Mouse (Mus musculus): ENCODE measurements around the gene Apopt1. TPM values are rescaled to one million over a fixed set of nuclear protein-coding genes. Genes with fewer than 3 reads are reported as not detected.

Gene Apopt1
- polyA plus RNA-seq, 1 experiment from 2014 or later: 51.0 TPM

GRCm38 (mm10) chr12:111698346-111698913, 14.6 kb upstream of the Apopt1 start:
- Histone ChIP-seq H3K27ac (replicated peaks in 1 of 2; ENCODE audit: control insufficient read depth in 1 of 2, insufficient read depth in 1 of 2, low read depth in 2 of 2, low read length in 2 of 2) (no peak overlapping the region), H3K27me3 (ENCODE audit: control insufficient read depth, insufficient read depth, low read length) (no peaks in the 10 kb centered on the region), H3K4me3 (ENCODE audit: control insufficient read depth in 1 of 2, insufficient read depth in 1 of 2, low read depth in 1 of 2, low read length in 2 of 2) (no peak overlapping the region), H3K9me3 (ENCODE audit: control insufficient read depth, low read length) (no peaks in the 10 kb centered on the region), H3K4me2 (ENCODE audit: low read length) (no peak overlapping the region), H3K36me3 (ENCODE audit: control insufficient read depth, insufficient read depth, low read length) (no peaks in the 10 kb centered on the region), H3K4me1 (ENCODE audit: control insufficient read depth in 2 of 2, insufficient read depth in 2 of 2, low read length in 2 of 2) (peaks cover 17 to 18% of the 10 kb centered on the region in 2 experiments), H3K9ac (ENCODE audit: low read length) (no peak overlapping the region)
- ATAC-seq (ENCODE audit: insufficient number of reproducible peaks, insufficient read depth, low FRiP score, low read depth): no peak
- 74% methylated on average over 6 of the region's 6 CpGs for WGBS

- no peaks in the 10 kb centered on the region for H3K9me3 ChIP-seq (ENCODE audit: control insufficient read depth, low read length)
- no peak overlapping the region for H3K4me3 ChIP-seq (ENCODE audit: control insufficient read depth in 1 of 2, insufficient read depth in 1 of 2, low read depth in 1 of 2, low read length in 2 of 2)
- no peaks in the 10 kb centered on the region for H3K27me3 ChIP-seq (ENCODE audit: control insufficient read depth, insufficient read depth, low read length)
- no peaks in the 10 kb centered on the region for H3K36me3 ChIP-seq (ENCODE audit: control insufficient read depth, insufficient read depth, low read length)
- H3K9ac ChIP-seq (ENCODE audit: low read length): no peak overlapping the region
- peaks cover 9 to 10% of the 10 kb centered on the region in 2 experiments; a peak in 3 of 4 replicates for H3K4me1 ChIP-seq (ENCODE audit: control insufficient read depth in 2 of 2, insufficient read depth in 2 of 2, low read length in 2 of 2)
- ATAC-seq (ENCODE audit: insufficient number of reproducible peaks, insufficient read depth, low FRiP score, low read depth): no peak
- H3K27ac ChIP-seq (replicated peaks in 1 of 2; ENCODE audit: control insufficient read depth in 1 of 2, insufficient read depth in 1 of 2, low read depth in 2 of 2, low read length in 2 of 2): no peak overlapping the region
- H3K4me2 ChIP-seq (ENCODE audit: low read length): no peak overlapping the region
- 81% methylated on average over 4 of the region's 4 CpGs for WGBS
Measured at GRCm38 (mm10) chr12:111699542-111699941, 13.5 kb upstream of the Apopt1 start.

- H3K9me3 ChIP-seq (ENCODE audit: control insufficient read depth, low read length): no peaks in the 10 kb centered on the region
- no peak overlapping the region for H3K4me2 ChIP-seq (ENCODE audit: low read length)
- no peak overlapping the region for H3K4me3 ChIP-seq (ENCODE audit: control insufficient read depth in 1 of 2, insufficient read depth in 1 of 2, low read depth in 1 of 2, low read length in 2 of 2)
- H3K36me3 ChIP-seq (ENCODE audit: control insufficient read depth, insufficient read depth, low read length): no peaks in the 10 kb centered on the region
- 58% methylated on average over 9 of the region's 9 CpGs for WGBS
- no peak overlapping the region for H3K9ac ChIP-seq (ENCODE audit: low read length)
- H3K4me1 ChIP-seq (ENCODE audit: control insufficient read depth in 2 of 2, insufficient read depth in 2 of 2, low read length in 2 of 2): peaks cover 13 to 18% of the 10 kb centered on the region in 2 experiments
- no peak overlapping the region for H3K27ac ChIP-seq (replicated peaks in 1 of 2; ENCODE audit: control insufficient read depth in 1 of 2, insufficient read depth in 1 of 2, low read depth in 2 of 2, low read length in 2 of 2)
- ATAC-seq (ENCODE audit: insufficient number of reproducible peaks, insufficient read depth, low FRiP score, low read depth): no peak
- H3K27me3 ChIP-seq (ENCODE audit: control insufficient read depth, insufficient read depth, low read length): no peaks in the 10 kb centered on the region
Measured at GRCm38 (mm10) chr12:111700920-111701458, 12.1 kb upstream of the Apopt1 start.

- ATAC-seq (ENCODE audit: insufficient number of reproducible peaks, insufficient read depth, low FRiP score, low read depth): no peak
- WGBS: 70% methylated on average over 3 of the region's 3 CpGs
- H3K27ac ChIP-seq (replicated peaks in 1 of 2; ENCODE audit: control insufficient read depth in 1 of 2, insufficient read depth in 1 of 2, low read depth in 2 of 2, low read length in 2 of 2): no peak overlapping the region
- peaks cover 18 to 28% of the 10 kb centered on the region in 2 experiments for H3K4me1 ChIP-seq (ENCODE audit: control insufficient read depth in 2 of 2, insufficient read depth in 2 of 2, low read length in 2 of 2)
- H3K27me3 ChIP-seq (ENCODE audit: control insufficient read depth, insufficient read depth, low read length): no peaks in the 10 kb centered on the region
- H3K4me3 ChIP-seq (ENCODE audit: control insufficient read depth in 1 of 2, insufficient read depth in 1 of 2, low read depth in 1 of 2, low read length in 2 of 2): no peak overlapping the region
- no peaks in the 10 kb centered on the region for H3K9me3 ChIP-seq (ENCODE audit: control insufficient read depth, low read length)
- H3K9ac ChIP-seq (ENCODE audit: low read length): no peak overlapping the region
- peaks cover 9% of the 10 kb centered on the region; the same call in 1 of the 2 replicates for H3K36me3 ChIP-seq (ENCODE audit: control insufficient read depth, insufficient read depth, low read length)
- no peak overlapping the region for H3K4me2 ChIP-seq (ENCODE audit: low read length)
Measured at GRCm38 (mm10) chr12:111703301-111703700, 9.8 kb upstream of the Apopt1 start.

- Histone ChIP-seq H3K4me3 (ENCODE audit: control insufficient read depth in 1 of 2, insufficient read depth in 1 of 2, low read depth in 1 of 2, low read length in 2 of 2) (no peak overlapping the region), H3K4me1 (ENCODE audit: control insufficient read depth in 2 of 2, insufficient read depth in 2 of 2, low read length in 2 of 2) (peaks cover 18 to 29% of the 10 kb centered on the region in 2 experiments), H3K9me3 (ENCODE audit: control insufficient read depth, low read length) (no peaks in the 10 kb centered on the region), H3K27ac (replicated peaks in 1 of 2; ENCODE audit: control insufficient read depth in 1 of 2, insufficient read depth in 1 of 2, low read depth in 2 of 2, low read length in 2 of 2) (peak overlapping the region; percentile 60 to 68), H3K4me2 (ENCODE audit: low read length) (peak overlapping the region; percentile 13; the same call in 1 of the 2 replicates), H3K9ac (ENCODE audit: low read length) (peak overlapping the region; percentile 18; the same call in 1 of the 2 replicates), H3K27me3 (ENCODE audit: control insufficient read depth, insufficient read depth, low read length) (no peaks in the 10 kb centered on the region), H3K36me3 (ENCODE audit: control insufficient read depth, insufficient read depth, low read length) (peaks cover 20% of the 10 kb centered on the region)
- 33% methylated on average over 9 of the region's 9 CpGs for WGBS
- peak; percentile 61 for ATAC-seq (ENCODE audit: insufficient number of reproducible peaks, insufficient read depth, low FRiP score, low read depth)
Measured at GRCm38 (mm10) chr12:111704609-111705008, 8.5 kb upstream of the Apopt1 start.

- ATAC-seq (ENCODE audit: insufficient number of reproducible peaks, insufficient read depth, low FRiP score, low read depth): peak; percentile 60; the same call in 1 of the 2 replicates
- peak overlapping the region; percentile 2; the same call in 1 of the 2 replicates for H3K4me2 ChIP-seq (ENCODE audit: low read length)
- peaks cover 18 to 35% of the 10 kb centered on the region in 2 experiments for H3K4me1 ChIP-seq (ENCODE audit: control insufficient read depth in 2 of 2, insufficient read depth in 2 of 2, low read length in 2 of 2)
- peak overlapping the region; percentile 60 to 68 for H3K27ac ChIP-seq (replicated peaks in 1 of 2; ENCODE audit: control insufficient read depth in 1 of 2, insufficient read depth in 1 of 2, low read depth in 2 of 2, low read length in 2 of 2)
- H3K9me3 ChIP-seq (ENCODE audit: control insufficient read depth, low read length): no peaks in the 10 kb centered on the region
- H3K36me3 ChIP-seq (ENCODE audit: control insufficient read depth, insufficient read depth, low read length): peaks cover 28% of the 10 kb centered on the region
- no peaks in the 10 kb centered on the region for H3K27me3 ChIP-seq (ENCODE audit: control insufficient read depth, insufficient read depth, low read length)
- no peak overlapping the region for H3K4me3 ChIP-seq (ENCODE audit: control insufficient read depth in 1 of 2, insufficient read depth in 1 of 2, low read depth in 1 of 2, low read length in 2 of 2)
- H3K9ac ChIP-seq (ENCODE audit: low read length): 0 out of 2 replicates have a peak overlapping the region, but pooled peaks have one; percentile 18
- 36% methylated on average over 15 of the region's 15 CpGs for WGBS
Measured at GRCm38 (mm10) chr12:111705186-111705973, 7.7 kb upstream of the Apopt1 start.

- no peak overlapping the region for H3K4me3 ChIP-seq (ENCODE audit: control insufficient read depth in 1 of 2, insufficient read depth in 1 of 2, low read depth in 1 of 2, low read length in 2 of 2)
- peak overlapping the region in 1 of 2 experiments; percentile 59; a peak in 1 of 4 replicates for H3K27ac ChIP-seq (replicated peaks in 1 of 2; ENCODE audit: control insufficient read depth in 1 of 2, insufficient read depth in 1 of 2, low read depth in 2 of 2, low read length in 2 of 2)
- peaks cover 38% of the 10 kb centered on the region for H3K36me3 ChIP-seq (ENCODE audit: control insufficient read depth, insufficient read depth, low read length)
- peak overlapping the region; percentile 11; the same call in 1 of the 2 replicates for H3K9ac ChIP-seq (ENCODE audit: low read length)
- no peak overlapping the region for H3K4me2 ChIP-seq (ENCODE audit: low read length)
- H3K4me1 ChIP-seq (ENCODE audit: control insufficient read depth in 2 of 2, insufficient read depth in 2 of 2, low read length in 2 of 2): peaks cover 24 to 48% of the 10 kb centered on the region in 2 experiments
- H3K27me3 ChIP-seq (ENCODE audit: control insufficient read depth, insufficient read depth, low read length): no peaks in the 10 kb centered on the region
- no peak for ATAC-seq (ENCODE audit: insufficient number of reproducible peaks, insufficient read depth, low FRiP score, low read depth)
- WGBS: 57% methylated on average over 4 of the region's 4 CpGs
- no peaks in the 10 kb centered on the region for H3K9me3 ChIP-seq (ENCODE audit: control insufficient read depth, low read length)
Measured at GRCm38 (mm10) chr12:111708181-111708580, 4.9 kb upstream of the Apopt1 start.
